Mouse (Mus musculus) liver, embryonic 14.5 days (tissue): ENCODE results near the gene Txnrd2.

Experiments used
- CTCF ChIP-seq: IDR thresholded peaks from 2 replicates; pipeline ENCODE4 v1.5.1; 2016; ENCODE audit warnings: antibody characterized with exemption, low read depth, control low read depth
- EP300 ChIP-seq: IDR thresholded peaks from 2 replicates; pipeline ENCODE4 v1.6.1; 2016; ENCODE audit warnings: antibody characterized with exemption, low read depth

GRCm38 (mm10) chr16:18472976-18473375 lies 46.8 kb downstream of the Txnrd2 start:
- TF ChIP-seq EP300 (no peak), CTCF (no peak)
